Mouse (Mus musculus) neural tube, embryonic 11.5 days (tissue): ENCODE measurements around the gene Abcc4. TPM values are rescaled to one million over a fixed set of nuclear protein-coding genes. Genes with fewer than 3 reads are reported as not detected.

Experiments
- ATAC-seq: fragments of 200-750 bp; cut with Nextera tagmentation; 2 replicates; pipeline ENCODE4 v1.8.0; 2017; ENCODE audit warnings: moderate number of reproducible peaks, mild to moderate bottlenecking, moderate TSS enrichment, moderate library complexity; ENCODE audit not compliant: insufficient read depth, low FRiP score, low TSS enrichment
- DNase-seq: peaks from one replicate; pipeline ENCODE4 v3.0.0-alpha.2; 2015; ENCODE audit warnings: low spot score
- H3K27ac ChIP-seq: fragments of 300-500 bp; sonication (generic); 2 replicates; pipeline ENCODE4 v1.5.1; 2014; ENCODE audit warnings: low read depth, mild to moderate bottlenecking, low read length
- H3K27me3 ChIP-seq: fragments of 300-500 bp; sonication (generic); 2 replicates; pipeline ENCODE4 v1.6.1; 2014; ENCODE audit warnings: mild to moderate bottlenecking, low read length, mixed read lengths; ENCODE audit not compliant: control insufficient read depth, insufficient read depth
- H3K36me3 ChIP-seq: fragments of 300-500 bp; sonication (generic); 2 replicates; pipeline ENCODE4 v1.6.1; 2014; ENCODE audit warnings: mild to moderate bottlenecking, low read length, moderate library complexity, mixed read lengths; ENCODE audit not compliant: control insufficient read depth, insufficient read depth
- H3K4me1 ChIP-seq: fragments of 300-500 bp; sonication (generic); 2 replicates; pipeline ENCODE4 v1.6.1; 2014; ENCODE audit warnings: low read length, mixed read lengths; ENCODE audit not compliant: control insufficient read depth, insufficient read depth
- H3K4me2 ChIP-seq: fragments of 300-500 bp; sonication (generic); 2 replicates; pipeline ENCODE4 v1.6.1; 2014; ENCODE audit warnings: low read depth, mild to moderate bottlenecking, moderate library complexity
- H3K4me3 ChIP-seq: fragments of 300-500 bp; sonication (generic); 2 replicates; pipeline ENCODE4 v1.5.1; 2014; ENCODE audit warnings: low read depth, low read length
- H3K9ac ChIP-seq: fragments of 300-500 bp; sonication (generic); 2 replicates; pipeline ENCODE4 v1.6.1; 2014; ENCODE audit warnings: mild to moderate bottlenecking, low read length
- H3K9me3 ChIP-seq: fragments of 300-500 bp; sonication (generic); 2 replicates; pipeline ENCODE4 v1.6.1; 2016; ENCODE audit warnings: low read length; ENCODE audit not compliant: control insufficient read depth
- WGBS: fragments of 180-500 bp; shearing (Covaris S2); extraction: QIAGEN DNeasy Blood & Tissue Kit; methylation state at CpG from one replicate; pipeline ENCODE4 v1.1.7; 2014; 5-methylcytosine and 5-hydroxymethylcytosine counted together
- polyA plus RNA-seq: library from polyadenylated mRNA; unstranded; fragments of >200 nt; fragmentation: Nextera tagmentation; extraction: Ambion mirVana; gene quantifications from 2 replicates; pipeline ENCODE4 v1.2.1, GENCODE M21; 2014

Abcc4 gene
- polyA plus RNA-seq, 1 experiment from 2014 or later, result 3.3 TPM

- H3K9me3 ChIP-seq, result no peaks in the 10 kb centered on the region
- DNase-seq (no peak), ATAC-seq (no peak)
- no peaks in the 10 kb centered on the region for H3K27me3 ChIP-seq
- no peak overlapping the region for H3K4me3 ChIP-seq
- H3K27ac ChIP-seq, result no peak overlapping the region
- H3K9ac ChIP-seq, result no peak overlapping the region
- WGBS, result 86% methylated on average over 20 of the region's 20 CpGs
- no peak overlapping the region for H3K4me2 ChIP-seq
- H3K4me1 ChIP-seq, result peaks cover 3% of the 10 kb centered on the region; the same call in 1 of the 2 replicates
- no peaks in the 10 kb centered on the region for H3K36me3 ChIP-seq
These were observed 153.0 kb downstream of the Abcc4 start for GRCm38 (mm10) chr14:118552901-118553475.

DNA sequence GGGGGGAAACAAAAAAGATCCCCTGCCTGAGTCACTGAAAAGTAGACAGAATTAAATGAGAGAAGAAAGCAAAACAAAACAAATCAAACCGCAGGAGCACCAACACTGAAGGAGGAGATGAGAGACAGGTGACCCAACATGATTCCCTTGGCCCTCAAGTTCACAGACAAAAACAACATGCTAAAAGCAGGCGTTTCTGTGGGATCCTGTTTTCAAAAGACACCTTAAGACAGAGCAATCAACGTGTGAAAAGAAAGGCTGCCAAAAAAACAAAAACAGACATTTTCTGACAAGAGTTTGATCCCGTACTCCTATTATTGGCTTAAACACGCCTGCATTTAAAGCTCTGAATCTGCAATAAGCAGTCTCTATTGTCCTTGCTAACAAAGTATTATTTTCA lies 153.6 kb downstream of the Abcc4 start:
- Histone ChIP-seq H3K4me3 (no peak overlapping the region), H3K27ac (no peak overlapping the region), H3K4me1 (peaks cover 3% of the 10 kb centered on the region; the same call in 1 of the 2 replicates), H3K9ac (no peak overlapping the region), H3K9me3 (no peaks in the 10 kb centered on the region), H3K36me3 (no peaks in the 10 kb centered on the region), H3K27me3 (no peaks in the 10 kb centered on the region), H3K4me2 (no peak overlapping the region)
- DNase-seq (no peak), ATAC-seq (no peak)
- 59% methylated on average over 5 of the region's 5 CpGs for WGBS

GRCm38 (mm10) chr14:118551725-118552285 lies 154.2 kb downstream of the Abcc4 start:
- 22% methylated on average over 24 of the region's 24 CpGs for WGBS
- H3K9me3 ChIP-seq, result no peaks in the 10 kb centered on the region
- H3K9ac ChIP-seq, result peak overlapping the region; percentile 43; the same call in 1 of the 2 replicates
- H3K4me1 ChIP-seq, result peaks cover 3% of the 10 kb centered on the region; the same call in 1 of the 2 replicates
- DNase-seq, result peak; percentile 65
- no peak overlapping the region for H3K27ac ChIP-seq
- H3K4me2 ChIP-seq, result peak overlapping the region; percentile 33
- H3K36me3 ChIP-seq, result no peaks in the 10 kb centered on the region
- 0 out of 2 replicates have a peak overlapping the region, but pooled peaks have one; percentile 6 for H3K4me3 ChIP-seq
- ATAC-seq, result peak; percentile 67; the same call in 1 of the 2 replicates
- H3K27me3 ChIP-seq, result no peaks in the 10 kb centered on the region

DNA sequence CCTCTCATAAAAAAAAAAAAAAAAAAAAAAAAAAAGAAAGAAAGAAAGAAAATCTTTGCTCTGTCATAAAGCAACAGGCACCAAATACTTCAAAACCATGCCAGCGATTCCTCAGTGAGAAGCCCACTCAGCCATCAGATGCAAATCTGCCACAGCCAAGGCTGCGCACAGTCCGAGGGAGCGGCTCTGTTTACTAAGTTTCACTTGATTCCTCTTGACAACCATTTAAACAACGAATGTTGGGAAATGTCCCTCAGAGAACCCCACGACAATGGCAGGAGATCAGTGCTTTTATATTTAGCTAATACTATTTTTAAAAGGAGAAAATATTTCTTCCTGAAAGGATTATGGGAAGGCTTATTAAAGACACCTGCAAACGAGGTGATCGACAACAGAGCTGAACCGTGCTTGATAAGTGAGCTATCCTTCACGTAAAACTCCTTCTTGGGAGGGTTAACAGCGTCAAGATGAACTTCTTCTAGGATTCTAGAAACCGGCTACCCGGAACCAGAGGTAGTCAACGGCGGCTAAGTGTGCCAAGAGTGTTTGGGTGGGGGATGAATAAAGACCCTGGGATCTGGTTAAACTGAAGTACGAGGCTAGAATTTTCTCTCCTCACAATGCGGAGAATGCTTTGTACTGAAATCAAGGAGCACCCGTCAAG lies 154.8 kb downstream of the Abcc4 start:
- no peak overlapping the region for H3K27ac ChIP-seq
- no peaks in the 10 kb centered on the region for H3K36me3 ChIP-seq
- no peaks in the 10 kb centered on the region for H3K9me3 ChIP-seq
- H3K4me1 ChIP-seq, result peaks cover 3% of the 10 kb centered on the region; the same call in 1 of the 2 replicates
- ATAC-seq (0 out of 2 replicates have a peak, but pooled peaks have one; percentile 13), DNase-seq (no peak)
- WGBS, result 52% methylated on average over 18 of the region's 18 CpGs
- H3K4me2 ChIP-seq, result peak overlapping the region; percentile 33; the same call in 1 of the 2 replicates
- no peak overlapping the region for H3K9ac ChIP-seq
- no peaks in the 10 kb centered on the region for H3K27me3 ChIP-seq
- no peak overlapping the region for H3K4me3 ChIP-seq

DNA sequence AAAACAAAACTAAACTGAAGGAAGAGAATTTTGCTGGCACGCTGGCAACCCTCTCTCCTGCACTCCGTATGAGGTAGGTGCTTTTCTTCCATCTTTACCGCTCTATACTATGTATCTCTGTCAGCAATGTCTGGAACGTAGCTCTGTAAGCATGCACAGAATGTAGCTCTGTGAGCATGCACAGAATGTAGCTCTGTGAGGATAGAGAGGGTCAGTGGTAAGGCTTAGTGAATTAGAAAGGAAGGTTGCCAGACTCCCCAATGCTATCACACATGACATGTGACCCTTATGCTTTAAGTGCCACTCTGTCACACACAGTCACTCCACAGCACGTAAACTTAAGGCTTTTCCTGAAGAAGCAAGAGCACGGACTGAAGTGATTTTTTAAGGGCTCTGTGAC lies 161.5 kb downstream of the Abcc4 start:
- DNase-seq, result no peak
- ATAC-seq, result no peak
- H3K36me3 ChIP-seq, result no peaks in the 10 kb centered on the region
- H3K4me3 ChIP-seq, result no peak overlapping the region
- no peak overlapping the region for H3K9ac ChIP-seq
- no peaks in the 10 kb centered on the region for H3K4me1 ChIP-seq
- 91% methylated on average over 6 of the region's 6 CpGs for WGBS
- H3K9me3 ChIP-seq, result no peaks in the 10 kb centered on the region
- no peak overlapping the region for H3K27ac ChIP-seq
- no peaks in the 10 kb centered on the region for H3K27me3 ChIP-seq
- no peak overlapping the region for H3K4me2 ChIP-seq

DNA sequence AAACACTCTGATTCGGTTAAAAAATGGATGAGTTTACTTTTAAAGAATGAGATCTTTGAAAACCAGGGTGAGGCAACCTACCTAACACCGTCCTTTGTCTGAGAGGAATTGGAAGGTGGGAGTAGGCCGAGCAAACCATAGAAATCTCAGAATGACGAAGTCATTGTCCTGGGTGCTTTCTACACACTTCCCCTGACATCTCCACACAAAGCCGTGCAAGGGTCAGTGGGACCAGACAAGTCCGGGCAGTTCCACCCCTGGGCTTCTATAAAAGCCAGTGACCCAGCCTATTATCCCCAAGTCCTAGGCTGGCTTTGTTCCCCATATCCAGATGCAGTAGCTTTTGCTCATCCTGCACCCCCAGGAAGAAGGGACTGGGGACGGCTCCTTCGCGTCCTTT lies 163.1 kb downstream of the Abcc4 start:
- no peak overlapping the region for H3K4me2 ChIP-seq
- DNase-seq, result no peak
- H3K9me3 ChIP-seq, result no peaks in the 10 kb centered on the region
- H3K9ac ChIP-seq, result no peak overlapping the region
- H3K36me3 ChIP-seq, result no peaks in the 10 kb centered on the region
- no peak overlapping the region for H3K27ac ChIP-seq
- WGBS, result 42% methylated on average over 9 of the region's 9 CpGs
- H3K4me3 ChIP-seq, result no peak overlapping the region
- no peak for ATAC-seq
- H3K27me3 ChIP-seq, result no peaks in the 10 kb centered on the region
- H3K4me1 ChIP-seq, result no peaks in the 10 kb centered on the region

DNA sequence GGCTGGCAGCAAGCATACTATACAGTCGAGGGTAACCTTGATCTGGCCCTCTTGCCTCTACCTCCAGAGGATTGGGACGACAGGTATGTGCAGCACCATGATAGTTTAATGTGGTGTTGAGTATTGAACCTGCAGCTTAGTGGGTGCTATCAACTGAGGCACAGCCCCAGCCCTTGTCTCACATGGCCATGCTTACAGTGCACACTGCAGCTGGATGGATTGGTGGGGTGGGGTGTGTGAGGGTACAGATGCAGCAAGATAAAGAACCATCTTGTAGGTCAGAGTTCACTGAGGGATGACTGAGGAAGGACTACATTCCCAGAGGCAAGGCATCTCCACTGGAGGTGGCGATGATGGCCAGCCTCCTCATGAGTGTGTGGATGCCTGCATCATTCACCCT lies 174.5 kb downstream of the Abcc4 start:
- WGBS, result 85% methylated on average over 3 of the region's 3 CpGs
- H3K9me3 ChIP-seq, result no peaks in the 10 kb centered on the region
- H3K4me2 ChIP-seq, result no peak overlapping the region
- H3K36me3 ChIP-seq, result no peaks in the 10 kb centered on the region
- no peak overlapping the region for H3K4me3 ChIP-seq
- H3K9ac ChIP-seq, result no peak overlapping the region
- H3K27me3 ChIP-seq, result no peaks in the 10 kb centered on the region
- ATAC-seq (no peak), DNase-seq (no peak)
- H3K4me1 ChIP-seq, result no peaks in the 10 kb centered on the region
- no peak overlapping the region for H3K27ac ChIP-seq

- ATAC-seq (no peak), DNase-seq (no peak)
- H3K27me3 ChIP-seq, result no peaks in the 10 kb centered on the region
- H3K9ac ChIP-seq, result no peak overlapping the region
- H3K27ac ChIP-seq, result no peak overlapping the region
- 63% methylated on average over 9 of the region's 9 CpGs for WGBS
- H3K36me3 ChIP-seq, result no peaks in the 10 kb centered on the region
- no peaks in the 10 kb centered on the region for H3K9me3 ChIP-seq
- no peaks in the 10 kb centered on the region for H3K4me1 ChIP-seq
- H3K4me2 ChIP-seq, result no peak overlapping the region
- no peak overlapping the region for H3K4me3 ChIP-seq
These were observed 191.6 kb downstream of the Abcc4 start for GRCm38 (mm10) chr14:118514280-118515031.
